Mouse (Mus musculus): ENCODE measurements around the gene Chrd.
A peak's percentile ranks its signal among the peaks of the same experiment; 100 is the strongest.

Chrd gene

DNA sequence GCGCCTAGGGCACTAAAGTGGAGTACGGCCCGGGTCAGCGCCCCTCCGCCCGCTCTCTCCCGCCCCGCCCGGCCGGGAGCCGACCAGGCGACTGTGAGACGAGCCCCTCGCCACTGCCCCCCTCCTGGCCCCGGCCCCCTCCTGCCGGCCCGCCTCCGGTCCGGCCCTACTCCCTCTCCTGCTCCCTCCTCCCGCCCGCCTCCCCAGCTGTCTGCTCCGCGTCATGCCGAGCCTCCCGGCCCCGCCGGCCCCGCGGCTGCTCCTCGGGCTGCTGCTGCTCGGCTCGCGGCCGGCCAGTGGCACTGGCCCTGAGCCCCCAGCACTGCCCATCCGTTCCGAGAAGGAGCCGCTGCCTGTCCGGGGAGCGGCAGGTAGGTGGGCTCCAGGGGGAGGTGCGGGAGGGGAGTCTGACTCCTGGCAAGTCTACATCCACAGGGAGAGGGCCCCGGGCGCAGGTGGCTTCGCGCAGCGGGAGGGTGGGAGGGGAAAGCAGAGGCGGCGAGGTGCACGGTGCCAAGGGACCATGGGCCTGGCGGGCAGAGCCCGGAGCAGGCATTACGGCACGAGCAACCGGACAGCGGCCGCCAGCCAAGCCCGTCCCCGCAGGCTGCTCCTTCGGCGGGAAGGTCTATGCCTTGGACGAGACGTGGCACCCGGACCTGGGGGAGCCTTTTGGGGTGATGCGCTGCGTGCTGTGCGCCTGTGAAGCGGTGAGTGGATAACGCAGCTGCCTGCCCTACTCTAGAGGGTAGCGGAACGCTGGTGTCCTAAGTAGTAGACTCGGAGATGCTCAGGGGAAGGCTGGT lies at the start of gene Chrd:
Gene Chrd, plus strand, starts transcription at position 203 of the 806 bp plus-strand sequence.
- no peak for DNase-seq (ENCODE audit: low spot score)

- no peak for DNase-seq (ENCODE audit: low spot score)
These were observed 42.2 kb upstream of the Chrd start for GRCm38 (mm10) chr16:20690774-20691173.

- DNase-seq (ENCODE audit: low spot score) = no peak
These were observed 41.3 kb upstream of the Chrd start for GRCm38 (mm10) chr16:20691617-20692016.

GRCm38 (mm10) chr16:20692241-20692965 lies 40.5 kb upstream of the Chrd start:
- no peak for DNase-seq (ENCODE audit: low spot score)

- DNase-seq (ENCODE audit: low spot score) = peak; percentile 80
These were observed 39.7 kb upstream of the Chrd start, which contains the start of gene Fam131a for GRCm38 (mm10) chr16:20693111-20693701. Gene Fam131a (plus strand): TSS chr16:20693241.

DNA sequence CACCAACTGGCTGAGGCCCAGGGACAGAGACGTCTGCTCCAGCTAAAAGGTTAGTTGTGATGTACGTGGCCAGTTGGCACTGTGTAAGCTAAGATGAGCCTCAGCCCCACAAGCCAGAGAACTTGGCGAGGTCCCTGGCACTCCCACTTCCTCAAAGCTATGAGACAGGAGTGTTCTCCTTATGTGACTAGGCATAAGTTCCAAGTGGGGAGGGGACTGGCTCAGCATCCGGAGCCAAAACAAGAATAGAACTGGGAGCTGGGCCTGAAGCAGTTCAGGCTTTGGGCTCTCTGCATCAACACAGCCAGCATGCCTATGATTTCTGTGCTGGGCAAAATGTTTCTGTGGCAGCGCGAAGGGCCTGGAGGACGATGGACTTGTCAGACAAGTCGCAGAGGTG lies 38.1 kb upstream of the Chrd start:
- no peak for DNase-seq (ENCODE audit: low spot score)

DNA sequence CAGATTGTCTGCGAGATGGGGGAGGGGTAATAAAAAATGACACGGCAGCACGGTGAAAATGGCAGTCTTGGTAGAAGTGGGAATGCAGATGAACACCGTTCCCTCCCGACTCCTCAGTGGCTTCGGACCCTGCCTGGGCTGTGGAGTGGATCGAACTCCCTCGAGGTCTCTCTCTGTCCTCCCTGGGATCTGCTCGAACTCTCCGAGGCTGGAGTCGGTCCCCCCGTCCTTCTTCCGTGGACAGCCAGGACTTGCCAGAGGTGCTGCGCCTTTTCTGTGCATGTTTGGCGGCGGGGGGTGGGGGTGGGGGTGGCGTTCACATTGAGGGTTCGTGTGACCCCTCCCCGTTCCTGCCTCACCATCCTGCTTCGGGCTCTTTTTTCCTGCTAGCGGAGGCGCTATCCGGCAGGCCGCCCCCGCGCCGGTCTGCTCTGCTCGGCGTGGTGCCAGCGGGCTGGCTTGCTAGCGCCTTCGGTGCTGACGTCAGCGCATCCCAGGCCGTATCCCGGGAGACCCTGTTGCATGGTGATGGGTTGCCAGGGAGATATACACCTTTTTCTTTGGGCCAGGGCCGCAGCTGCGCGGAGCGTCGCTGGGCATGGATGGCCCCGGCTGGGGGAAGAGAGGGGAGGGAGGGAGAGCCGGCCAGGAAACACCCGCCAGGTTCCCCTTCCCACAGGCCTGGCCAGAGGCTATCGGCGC lies 37.2 kb upstream of the Chrd start:
- peak; percentile 77 for DNase-seq (ENCODE audit: low spot score)

DNA sequence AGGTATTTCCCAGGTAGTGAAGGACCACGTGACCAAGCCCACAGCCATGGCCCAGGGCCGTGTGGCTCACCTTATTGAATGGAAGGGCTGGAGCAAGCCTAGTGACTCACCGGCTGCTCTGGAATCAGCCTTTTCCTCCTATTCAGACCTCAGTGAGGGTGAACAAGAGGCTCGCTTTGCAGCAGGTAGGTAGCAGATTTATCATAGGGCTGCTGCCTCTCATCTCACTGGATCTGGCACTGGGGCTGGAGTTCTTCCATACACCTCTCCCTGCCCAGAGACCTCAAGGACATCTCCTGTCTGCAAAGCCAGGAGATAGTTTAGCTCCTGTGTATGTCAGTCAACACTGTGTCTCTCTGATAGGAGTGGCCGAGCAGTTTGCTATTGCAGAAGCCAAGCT lies 33.7 kb upstream of the Chrd start:
- DNase-seq (ENCODE audit: low spot score) = no peak

- no peak for DNase-seq (ENCODE audit: low spot score)
These were observed 32.9 kb upstream of the Chrd start for GRCm38 (mm10) chr16:20700036-20700435.

DNA sequence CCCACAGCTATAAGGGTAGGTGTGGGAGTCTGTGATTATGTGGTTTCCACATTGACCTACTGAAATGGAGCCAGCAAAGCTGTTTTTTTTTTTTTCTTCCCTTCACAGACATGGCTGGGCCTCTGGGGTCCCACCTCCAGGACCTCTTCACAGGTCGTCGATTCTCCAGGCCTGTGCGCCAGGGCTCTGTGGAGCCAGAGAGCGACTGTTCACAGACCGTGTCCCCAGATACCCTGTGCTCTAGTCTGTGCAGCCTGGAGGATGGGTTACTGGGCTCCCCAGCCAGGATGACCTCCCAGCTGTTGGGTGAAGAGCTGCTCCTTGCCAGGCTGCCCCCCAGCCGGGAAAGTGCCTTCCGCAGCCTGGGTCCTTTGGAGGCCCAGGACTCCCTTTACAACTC lies 31.6 kb upstream of the Chrd start:
- DNase-seq (ENCODE audit: low spot score) = no peak

DNA sequence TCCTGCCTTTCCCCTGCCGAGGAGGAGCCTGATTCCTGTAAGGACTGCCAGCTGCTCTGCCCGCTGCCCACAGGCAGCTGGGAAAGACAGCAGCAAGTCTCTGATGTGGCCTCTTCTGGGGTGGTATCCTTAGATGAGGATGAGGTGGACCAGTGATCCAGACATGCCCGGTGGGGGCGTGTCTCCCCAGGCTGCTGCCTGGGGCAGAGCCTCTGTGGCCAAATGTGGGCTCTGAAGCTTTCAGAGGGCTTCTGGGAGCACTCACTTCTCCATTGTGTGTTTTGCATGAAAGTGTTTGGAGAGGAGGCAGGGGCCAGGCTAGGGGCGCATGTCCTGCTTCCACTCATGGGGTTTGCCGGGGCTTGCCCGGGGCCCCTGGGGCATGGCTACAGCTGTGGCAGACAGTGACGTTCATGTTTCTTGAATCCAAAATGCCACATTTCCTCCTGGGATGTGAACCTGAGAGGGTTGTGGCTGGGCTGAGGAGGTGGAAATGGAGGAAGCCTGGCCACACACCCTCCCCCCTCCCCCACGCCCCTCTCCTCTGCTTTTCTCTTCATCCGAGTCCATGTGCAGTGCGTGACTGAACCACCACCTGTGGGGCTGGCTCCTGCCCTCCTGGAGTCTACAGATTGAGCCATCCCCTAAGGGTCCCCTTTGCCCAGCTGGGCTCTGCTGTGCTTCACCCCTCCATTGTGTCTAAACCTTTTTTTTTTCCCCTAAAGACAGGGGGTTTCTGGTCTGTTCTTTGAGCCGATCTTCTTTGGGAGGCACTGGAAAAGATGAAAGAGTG lies 31.0 kb upstream of the Chrd start:
- no peak for DNase-seq (ENCODE audit: low spot score)

- peak; percentile 84 for DNase-seq (ENCODE audit: low spot score)
These were observed 30.4 kb upstream of the Chrd start for GRCm38 (mm10) chr16:20702522-20702893.

DNA sequence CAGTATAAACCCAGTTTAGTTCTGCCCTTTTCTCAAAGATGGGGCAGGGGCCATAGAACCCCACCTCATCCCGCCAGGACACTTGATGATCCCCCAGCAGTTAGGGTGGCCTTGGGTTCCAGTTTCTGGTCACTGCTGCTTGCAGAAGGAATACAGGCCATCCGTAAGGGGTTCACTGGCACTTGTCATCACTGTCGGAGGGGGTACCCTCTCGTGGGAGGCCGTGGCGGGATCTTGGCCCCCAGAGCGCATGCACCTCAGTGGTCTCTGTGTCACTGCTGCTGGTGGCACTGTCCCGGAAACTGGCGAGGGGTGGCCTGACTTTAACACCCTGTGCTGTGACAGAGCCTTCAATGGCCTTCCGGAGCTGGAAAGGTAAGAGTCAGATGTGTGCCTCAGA lies 29.9 kb upstream of the Chrd start:
- no peak for DNase-seq (ENCODE audit: low spot score)

DNA sequence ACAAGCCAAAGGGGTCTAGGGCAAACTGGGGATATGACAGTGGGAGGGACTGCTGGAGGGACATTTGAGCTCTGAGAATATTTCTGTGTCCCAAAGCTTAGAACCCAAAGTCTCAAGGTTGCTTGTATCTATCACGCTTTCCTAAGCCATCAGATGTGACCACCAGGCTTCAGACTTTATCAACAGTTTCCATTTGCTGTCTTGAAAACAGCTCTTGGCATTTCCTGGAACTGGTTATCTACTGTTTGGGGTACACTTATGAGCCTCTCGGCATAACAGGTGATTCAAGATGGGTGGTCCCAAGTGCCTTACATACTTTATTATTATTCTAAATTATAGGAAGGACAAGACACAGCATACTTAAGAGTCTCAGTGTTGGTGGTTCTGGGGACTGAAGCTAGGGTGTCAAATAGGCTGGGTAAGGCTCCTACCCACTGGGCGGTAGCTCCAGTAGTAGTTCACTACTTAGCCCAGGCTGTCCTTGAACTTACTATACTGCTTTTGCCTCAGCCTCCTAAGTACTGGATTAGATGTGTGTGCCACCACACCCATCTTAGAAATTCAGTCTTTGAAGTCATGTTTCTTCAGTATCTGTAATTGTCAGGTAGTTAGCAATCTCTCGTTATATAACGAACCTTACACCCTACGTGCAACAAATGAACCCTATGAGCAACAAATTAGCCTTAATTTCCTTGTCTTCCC lies 29.1 kb upstream of the Chrd start:
- no peak for DNase-seq (ENCODE audit: low spot score)

GRCm38 (mm10) chr16:20705786-20706185 lies 27.1 kb upstream of the Chrd start:
- DNase-seq (ENCODE audit: low spot score) = no peak

DNA sequence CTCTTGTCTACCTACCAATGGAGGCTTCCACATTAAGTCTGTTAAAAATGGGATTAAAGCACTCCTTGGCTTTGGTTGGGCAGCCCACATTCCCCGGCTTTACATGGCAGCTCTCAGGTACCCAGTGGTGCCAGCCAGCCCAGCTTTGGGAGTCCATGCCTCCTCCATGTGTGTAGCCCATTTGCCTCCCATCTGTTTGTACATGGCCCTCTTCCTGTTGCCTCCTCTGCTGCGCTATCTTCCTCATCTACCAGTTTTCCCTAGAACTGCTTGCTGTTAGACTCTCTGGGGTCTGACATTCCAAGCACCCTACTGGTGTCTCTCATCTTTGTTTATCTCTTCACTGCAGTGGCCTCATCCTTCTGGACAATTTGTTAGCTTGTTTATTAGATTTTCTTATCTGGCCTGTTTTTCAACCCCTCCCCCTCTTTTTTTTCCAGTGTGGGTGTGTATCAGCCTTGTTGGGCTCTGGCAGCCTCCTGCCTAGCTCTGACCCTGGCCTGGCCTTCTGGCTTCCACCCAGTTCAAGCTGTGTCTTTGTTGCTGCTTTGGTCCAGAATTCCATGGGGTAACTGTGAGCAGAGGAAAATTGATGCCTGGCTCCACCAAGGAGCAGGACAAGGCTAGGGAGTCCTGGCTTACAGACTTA lies 26.4 kb upstream of the Chrd start:
- DNase-seq (ENCODE audit: low spot score) = peak; percentile 57

DNA sequence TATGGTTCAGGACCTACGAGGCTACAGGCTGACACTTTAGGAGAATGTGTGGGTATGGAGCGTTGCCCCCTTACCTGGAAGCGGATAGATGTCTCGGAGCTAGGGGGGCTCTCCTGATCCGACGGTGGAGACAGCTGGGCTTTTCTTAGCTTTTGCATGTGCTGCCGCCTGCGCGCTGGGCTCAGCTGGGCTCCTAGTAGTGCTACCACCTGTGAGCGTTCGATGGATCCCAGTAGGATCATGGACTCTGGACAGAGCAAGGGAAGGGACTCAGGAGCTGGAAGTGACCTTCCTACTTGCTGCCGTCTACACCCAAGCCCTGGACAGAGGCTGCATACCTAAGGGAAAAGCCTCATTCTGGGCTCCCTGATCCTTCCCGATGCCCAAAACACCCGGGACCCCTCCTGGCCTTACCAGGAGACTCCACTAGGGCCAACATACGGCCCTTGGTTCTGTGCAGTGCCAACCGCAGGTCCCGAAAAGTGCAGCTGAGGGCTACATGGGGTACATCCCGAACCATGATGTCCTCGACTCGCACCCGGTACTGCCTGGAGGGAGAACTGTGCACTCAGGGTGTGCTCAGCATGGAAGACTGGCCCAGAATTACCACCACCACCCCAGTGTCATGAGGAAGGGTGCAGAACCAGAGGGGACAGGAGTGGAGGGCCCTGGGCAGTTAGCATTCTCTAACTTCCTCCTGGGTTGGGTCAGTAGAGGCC lies 24.5 kb upstream of the Chrd start:
- no peak for DNase-seq (ENCODE audit: low spot score)

GRCm38 (mm10) chr16:20708939-20709734 lies 23.8 kb upstream of the Chrd start:
- DNase-seq (ENCODE audit: low spot score) = no peak

GRCm38 (mm10) chr16:20710370-20710769 lies 22.6 kb upstream of the Chrd start:
- no peak for DNase-seq (ENCODE audit: low spot score)

Measured in ovary, adult 18-20 months (tissue).